In the genomic region with DNA sequence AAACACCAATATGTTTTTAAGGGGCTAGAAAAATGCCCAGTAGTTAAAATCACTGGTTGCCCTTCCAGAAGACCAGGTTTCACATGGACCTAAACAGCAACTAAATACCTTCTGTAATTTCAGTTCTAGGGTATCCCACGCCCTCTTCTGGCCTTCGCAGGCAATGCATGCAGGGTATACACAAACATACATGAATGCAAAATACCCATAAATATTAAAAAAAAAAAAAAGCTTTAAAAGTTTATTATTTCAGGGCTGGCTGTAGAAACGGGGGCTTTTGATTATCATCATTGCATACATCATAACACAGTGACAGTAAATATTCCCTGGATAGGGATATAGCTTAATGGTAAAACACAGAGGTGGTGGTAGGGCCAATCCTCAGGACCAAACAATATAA, we compare ENCODE assay signal across 7 mouse cellular contexts. TPM values are rescaled to one million over a fixed set of nuclear protein-coding genes. Genes with fewer than 3 reads are reported as not detected.
DNase-seq lines count a peak whose midpoint lies in the region; ATAC-seq and TF ChIP-seq lines count a peak whose summit lies in the region.

No protein-coding gene starts in this region.

- peak overlapping the region; percentile 90 for H3K4me3 ChIP-seq in G1E (ENCODE audit: low read depth, low read length)
- peak overlapping the region; percentile 100 for H3K4me3 ChIP-seq in heart, embryonic 13.5 days
- peak overlapping the region; percentile 81 for H3K4me3 ChIP-seq in kidney, postnatal 0 days (replicated peaks; ENCODE audit: low read depth, low read length)

- TF ChIP-seq CTCF in G1E (IDR thresholded peaks at IDR 0.05; ENCODE audit: low read depth, low read length), result peak; percentile 48
- peak; percentile 71 for TF ChIP-seq CTCF in kidney, postnatal 0 days (IDR thresholded peaks at IDR 0.05; ENCODE audit: low read depth)

- peak; percentile 78 for DNase-seq in CD4-positive helper T cell, adult 2 months (ENCODE audit: low read depth, low spot score)
- DNase-seq in G1E (ENCODE audit: low spot score), result no peak
- peak; percentile 55 to 70 for DNase-seq in cerebellum, postnatal 25 days
- DNase-seq in kidney, postnatal 0 days (ENCODE audit: low spot score), result peak; percentile 72
- DNase-seq in lung, postnatal 25 days (ENCODE audit: low spot score), result peak; percentile 43
- peak; percentile 59 to 88 for DNase-seq in spleen, postnatal 10 days (ENCODE audit: low spot score in 2 of 2)

- H3K27ac ChIP-seq in heart, embryonic 13.5 days (replicated peaks), result no peak overlapping the region
- no peak overlapping the region for H3K27ac ChIP-seq in kidney, postnatal 0 days

- H3K36me3 ChIP-seq in G1E (replicated peaks), result peaks cover 43% of the 10 kb centered on the region
- H3K36me3 ChIP-seq in heart, embryonic 13.5 days, result peaks cover 45% of the 10 kb centered on the region
- no peaks in the 10 kb centered on the region for H3K36me3 ChIP-seq in kidney, postnatal 0 days (ENCODE audit: insufficient read depth, low read length)

- H3K4me2 ChIP-seq in heart, embryonic 13.5 days, result peak overlapping the region; percentile 79
- H3K4me2 ChIP-seq in kidney, postnatal 0 days (ENCODE audit: low read length), result peak overlapping the region; percentile 80

- ATAC-seq in G1E (ENCODE audit: extremely low read depth, insufficient number of reproducible peaks, low FRiP score, poor library complexity, severe bottlenecking), result no peak
- ATAC-seq in heart, embryonic 13.5 days (ENCODE audit: extremely low read depth, insufficient number of reproducible peaks, low FRiP score, low TSS enrichment), result no peak
- no peak for ATAC-seq in kidney, postnatal 0 days (replicated peaks; ENCODE audit: low FRiP score, low read depth)

- WGBS in heart, embryonic 13.5 days, result 9% methylated on average over 3 of the region's 3 CpGs
- 12% methylated on average over 3 of the region's 3 CpGs for WGBS in kidney, postnatal 0 days

- peak overlapping the region; percentile 99 for H3K9ac ChIP-seq in heart, embryonic 13.5 days
- peak overlapping the region; percentile 93; the same call in 1 of the 2 replicates for H3K9ac ChIP-seq in kidney, postnatal 0 days (ENCODE audit: low read depth, low read length)

- H3K27me3 ChIP-seq in G1E (ENCODE audit: insufficient read depth, low read length), result no peaks in the 10 kb centered on the region
- no peaks in the 10 kb centered on the region for H3K27me3 ChIP-seq in heart, embryonic 13.5 days (replicated peaks)
- H3K27me3 ChIP-seq in kidney, postnatal 0 days (ENCODE audit: insufficient read depth, low read length), result no peaks in the 10 kb centered on the region

- no peaks in the 10 kb centered on the region for H3K9me3 ChIP-seq in G1E (replicated peaks)
- no peaks in the 10 kb centered on the region for H3K9me3 ChIP-seq in heart, embryonic 13.5 days
- H3K9me3 ChIP-seq in kidney, postnatal 0 days (replicated peaks; ENCODE audit: low read length), result no peaks in the 10 kb centered on the region

- H3K4me1 ChIP-seq in G1E (ENCODE audit: insufficient read depth, low read depth, low read length), result peaks cover 62% of the 10 kb centered on the region
- H3K4me1 ChIP-seq in heart, embryonic 13.5 days, result peaks cover 28% of the 10 kb centered on the region
- peaks cover 7% of the 10 kb centered on the region; the same call in 1 of the 2 replicates for H3K4me1 ChIP-seq in kidney, postnatal 0 days (replicated peaks; ENCODE audit: insufficient read depth, low read length)

RNA-seq across cellular contexts. Expression of a gene that starts 1.5 kb away (rescaled TPM):
- total RNA-seq in G1E (2014; fragmentation: Nextera tagmentation), result 173 and 179 TPM in 2 replicates
- 189 and 225 TPM in 2 replicates for total RNA-seq in G1E (2017)
- 37.1 and 44.7 TPM in 2 replicates for polyA plus RNA-seq in G1E (2012)
- polyA plus RNA-seq in heart, embryonic 13.5 days (2015; fragmentation: Nextera tagmentation; extraction: Ambion mirVana), result 28.0 and 29.8 TPM in 2 replicates
- 38.5 and 44.5 TPM in 2 replicates for polyA plus RNA-seq in kidney, postnatal 0 days (2015; fragmentation: Nextera tagmentation; extraction: Ambion mirVana)
